Mouse (Mus musculus): ENCODE measurements around the gene Stam.

DNA sequence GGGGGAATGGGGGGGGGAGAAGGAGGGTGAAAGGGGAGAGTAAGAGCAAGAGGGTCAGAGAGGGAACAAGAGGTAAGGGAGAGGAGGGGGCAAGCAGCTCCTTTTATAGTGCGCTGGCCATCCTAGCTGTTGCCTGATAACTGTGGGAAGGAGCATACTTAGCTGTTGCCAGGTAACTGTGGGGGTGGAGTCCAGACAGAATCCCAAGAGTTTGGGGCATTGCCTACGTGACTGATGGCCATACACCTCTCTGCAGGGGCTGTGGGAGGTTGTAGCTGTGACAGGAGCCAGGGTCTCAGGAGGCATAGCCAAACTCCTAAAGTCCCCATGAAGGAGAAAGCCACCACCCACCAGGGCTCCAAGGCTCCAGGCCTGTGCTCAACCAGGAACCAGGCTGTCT lies 66.1 kb downstream of the Stam start:
- TF ChIP-seq POLR2A (IDR thresholded peaks at IDR 0.05; ENCODE audit: borderline replicate concordance, control insufficient read depth, low read depth, low read length): no peak
- no peak for TF ChIP-seq CTCF (IDR thresholded peaks at IDR 0.05; ENCODE audit: control insufficient read depth, insufficient read depth, low read length)
